Mouse (Mus musculus): ENCODE results near the gene Ndp. TPM values are rescaled to one million over a fixed set of nuclear protein-coding genes. Genes with fewer than 3 reads are reported as not detected.

The Ndp gene
- total RNA-seq (2021), result under 1 TPM; 0.28 to 0.43 TPM
- long read RNA-seq, experiment 1, result 0 reads
- long read RNA-seq, experiment 2, partial matches to known transcripts, result 0 of 1 reads
- long read RNA-seq, experiment 2, other reads (novel, unspliced or antisense), result 0 of 1 reads

- no peak for DNase-seq
Observed at GRCm38 (mm10) chrX:16911241-16911873, at the start of gene Ndp. TSS of gene Ndp (minus strand) at chrX:16911774.

DNA sequence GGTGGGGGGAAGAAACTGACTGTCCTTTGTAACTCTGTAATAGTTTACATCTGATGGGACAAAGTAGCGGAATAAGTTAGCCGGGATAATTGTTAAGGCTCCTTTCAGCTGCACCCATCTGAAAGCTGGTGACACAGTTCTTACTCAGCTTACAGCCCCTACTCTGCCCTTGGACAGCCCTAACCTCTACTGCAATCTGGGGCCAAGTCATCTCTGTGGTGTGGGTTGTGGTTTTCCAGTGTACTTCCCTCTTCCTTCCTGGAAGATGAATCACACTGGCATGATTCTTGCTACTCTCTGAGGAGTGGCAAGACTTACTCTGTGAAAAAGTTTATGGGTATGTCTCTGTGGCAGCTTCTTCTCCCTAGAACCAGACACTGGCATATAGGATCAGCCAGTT is 43.2 kb upstream of the Ndp start:
- no peak for DNase-seq

GRCm38 (mm10) chrX:16918006-16918405 is 6.4 kb upstream of the Ndp start:
- DNase-seq, result no peak

- DNase-seq, result no peak
Observed at GRCm38 (mm10) chrX:16913118-16913517, 1.5 kb upstream of the Ndp start.

- DNase-seq, result no peak
Observed at GRCm38 (mm10) chrX:16911911-16912310, 337 bp upstream of the Ndp start.

DNA sequence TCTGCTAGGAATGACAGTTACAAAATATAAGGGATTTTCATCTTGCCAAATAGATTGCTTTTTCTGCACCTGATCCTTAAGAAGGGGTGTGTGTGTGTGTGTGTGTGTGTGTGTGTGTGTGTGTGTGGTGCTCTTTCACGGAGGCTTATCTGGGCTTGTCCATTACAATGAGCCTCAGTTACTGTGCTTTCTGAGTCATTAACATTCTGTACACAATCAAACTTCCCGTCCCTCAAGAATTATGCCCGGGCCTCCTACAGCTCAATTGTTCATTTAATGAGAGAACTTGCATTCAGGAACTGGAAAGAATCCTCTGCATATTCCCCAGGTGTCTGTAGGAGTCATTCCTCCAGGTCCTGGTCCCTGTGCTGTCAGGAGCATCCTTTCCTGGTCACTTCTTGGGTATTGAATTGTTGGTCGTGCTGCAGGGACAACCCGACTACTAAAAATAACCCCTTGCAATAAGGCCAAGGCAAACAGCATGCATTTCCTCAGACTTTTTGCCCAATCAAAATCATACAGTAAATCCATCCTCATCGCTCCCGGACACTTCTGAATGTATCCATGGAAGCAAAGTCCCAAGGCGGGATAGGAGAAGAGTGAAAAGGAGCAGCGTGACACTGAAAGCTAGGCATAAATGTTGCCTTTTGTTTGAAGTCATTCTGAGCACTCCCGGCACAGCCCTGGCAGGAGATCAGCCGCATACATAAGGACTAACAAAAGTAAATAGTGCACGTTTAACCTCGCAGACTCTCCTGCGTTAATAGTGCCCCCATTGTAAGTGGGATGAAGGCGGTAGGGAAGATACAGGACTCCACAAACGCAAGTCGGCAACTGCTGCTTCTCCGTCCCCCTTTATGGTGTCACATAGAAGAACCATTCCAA is 1.1 kb downstream of the Ndp start:
- DNase-seq, result no peak

DNA sequence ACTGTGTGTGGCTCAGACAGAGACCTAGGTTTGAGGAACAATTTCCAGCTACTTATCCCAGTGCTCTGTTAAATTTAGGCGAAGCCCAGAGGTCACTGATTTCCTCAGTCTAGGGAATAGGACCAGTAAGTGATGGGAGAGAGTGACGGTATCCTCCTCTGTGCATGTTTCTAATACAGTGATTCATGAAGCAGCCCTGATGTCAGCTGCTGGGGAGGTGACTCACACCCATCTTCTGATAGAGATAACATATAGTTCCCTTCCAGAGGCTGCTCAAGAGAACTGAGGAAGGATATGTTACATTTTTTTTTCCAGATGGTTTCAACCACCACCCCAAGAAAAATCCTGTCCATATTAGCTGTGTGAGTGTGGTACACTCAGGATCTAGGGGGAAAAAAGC is 2.9 kb downstream of the Ndp start:
- DNase-seq, result no peak

- DNase-seq, result no peak
Observed at GRCm38 (mm10) chrX:16907554-16907953, 4.0 kb downstream of the Ndp start.

DNA sequence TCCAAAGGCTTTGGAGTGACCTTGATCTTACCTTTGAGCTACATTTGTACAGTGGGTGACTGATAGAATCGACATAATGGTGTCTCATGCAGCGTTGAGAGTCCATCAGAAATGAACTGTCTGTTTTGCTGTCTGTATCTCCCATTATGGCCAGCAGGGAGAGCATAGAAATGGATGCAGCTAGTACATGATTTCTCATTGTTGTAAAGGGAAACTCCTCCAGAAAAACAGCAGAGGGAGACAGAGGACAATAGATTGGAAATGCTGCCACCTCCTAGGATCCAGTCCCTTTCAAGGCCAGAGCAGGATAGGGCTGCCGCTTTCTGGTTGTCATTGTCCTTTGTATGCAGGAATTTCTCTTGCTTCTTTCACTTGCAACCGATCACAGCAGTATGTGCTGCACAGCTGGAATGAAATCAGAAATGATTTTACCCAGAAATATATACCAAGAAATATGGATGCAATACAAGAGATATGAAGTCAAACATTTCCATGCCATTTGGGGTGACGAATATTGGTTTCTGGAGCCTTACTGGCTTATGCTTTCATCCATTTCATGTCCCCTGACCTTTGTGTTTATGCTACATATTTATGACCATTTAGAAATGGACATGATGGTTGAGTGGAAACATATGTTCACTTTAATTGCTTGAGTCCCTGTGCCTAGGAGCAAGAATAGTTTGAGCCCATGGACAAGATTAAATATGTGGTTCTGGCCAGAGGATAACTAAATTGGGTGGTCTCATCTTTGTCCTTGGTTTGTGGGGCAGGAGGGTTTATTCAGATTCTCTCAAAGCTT is 17.0 kb downstream of the Ndp start:
- DNase-seq, result peak; percentile 3

GRCm38 (mm10) chrX:16867640-16868314 is 43.8 kb downstream of the Ndp start:
- DNase-seq, result no peak

DNA sequence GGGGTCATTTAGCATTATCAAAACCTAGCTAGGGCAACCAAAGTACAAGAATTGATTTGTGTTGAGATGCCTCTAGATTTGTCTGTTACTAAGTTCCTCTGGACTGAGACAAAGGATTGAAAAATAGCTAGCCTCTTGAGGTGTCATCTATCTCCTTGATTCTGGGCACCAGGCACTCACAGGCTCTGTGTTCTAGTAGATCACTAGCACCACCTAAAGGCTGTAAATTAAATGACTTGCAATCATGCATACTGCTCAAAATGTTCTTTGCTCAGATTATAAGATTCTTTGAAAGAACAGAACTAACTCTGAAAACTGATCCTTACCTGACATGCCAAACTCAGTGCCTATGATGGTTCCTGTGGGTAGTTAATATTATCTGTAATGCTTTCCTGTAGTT is 51.3 kb downstream of the Ndp start:
- DNase-seq, result no peak

GRCm38 (mm10) chrX:16846034-16846433 is 65.5 kb downstream of the Ndp start:
- no peak for DNase-seq

GRCm38 (mm10) chrX:16841443-16841842 is 70.1 kb downstream of the Ndp start:
- DNase-seq, result no peak

GRCm38 (mm10) chrX:16837293-16837692 is 74.3 kb downstream of the Ndp start:
- no peak for DNase-seq

GRCm38 (mm10) chrX:16836488-16837082 is 75.0 kb downstream of the Ndp start:
- no peak for DNase-seq

Other genes with a start within 250 kb of the Ndp start
- 1 to 10 TPM; 2.0 to 2.3 TPM for gene Maob, start 94.4 kb downstream of the Ndp start, total RNA-seq (2021)